Mouse (Mus musculus) 3T3-L1 (cell line): ENCODE measurements around the gene Cyb561d2.
A peak's percentile ranks its signal among the peaks of the same experiment; 100 is the strongest.
"Not testable (repeated sequence)": the region's sequence is repeated elsewhere in the genome, so short reads cannot be mapped to it uniquely, and the experiment has no call there.

ENCODE experiments used
- DNase-seq: peaks from one replicate; pipeline ENCODE4 v3.0.0-alpha.2; 2015; ENCODE audit warnings: low read depth, low spot score

Gene Cyb561d2

DNA sequence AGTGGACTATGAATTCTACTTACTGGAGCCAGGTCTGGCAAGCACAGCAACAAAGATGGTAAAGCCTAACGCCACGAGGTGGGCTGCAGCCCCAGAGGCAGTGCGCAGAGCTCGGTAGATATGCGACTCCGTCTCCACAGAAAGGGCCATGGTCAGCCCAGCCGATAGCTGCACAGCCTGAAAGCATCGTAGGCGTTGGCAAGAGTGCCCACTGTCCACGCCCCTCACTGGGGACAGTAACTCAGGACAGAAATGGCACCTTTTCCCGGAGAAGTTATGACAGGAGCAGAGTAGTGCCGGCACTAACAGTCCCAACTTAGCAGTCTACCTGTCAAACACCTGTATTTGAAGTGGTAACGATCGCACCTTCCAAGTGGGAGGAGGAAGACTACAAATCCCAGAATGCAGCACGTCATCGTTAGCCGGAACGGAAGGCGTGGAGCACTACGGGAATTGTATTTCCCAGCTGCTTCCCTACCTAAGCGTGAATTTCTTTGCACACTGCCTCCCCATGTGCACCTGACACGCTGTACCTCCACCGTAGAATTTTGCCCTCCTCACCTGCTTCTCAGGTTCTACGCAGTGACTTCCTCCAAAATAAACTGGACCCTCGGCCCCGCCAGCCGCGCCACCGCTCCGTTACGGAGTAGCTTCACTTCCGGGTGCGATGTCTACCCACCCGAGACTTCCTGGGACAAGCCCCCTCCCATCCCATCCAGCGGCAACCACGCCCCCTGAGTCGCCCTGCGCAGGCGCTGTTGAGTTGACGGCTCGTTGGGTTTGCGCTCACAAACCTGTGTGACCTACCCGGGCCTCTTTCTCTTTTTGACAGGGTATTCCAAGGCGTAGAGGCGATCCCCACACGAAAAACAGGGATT is at the start of gene Cyb561d2, which contains the start of gene Nprl2:
Gene Cyb561d2 (minus strand): TSS at position 720 of the 878 bp plus-strand sequence.
Gene Nprl2 (plus strand): TSS at position 753 of the 878 bp plus-strand sequence.
- DNase-seq = peak; percentile 94

- no peak for DNase-seq
Measured at GRCm38 (mm10) chr9:107590773-107591060, 48.7 kb upstream of the Cyb561d2 start.

- DNase-seq = no peak
Measured at GRCm38 (mm10) chr9:107590058-107590772, 48.2 kb upstream of the Cyb561d2 start.

GRCm38 (mm10) chr9:107587833-107588639 is 46.0 kb upstream of the Cyb561d2 start:
- peak; percentile 73 for DNase-seq

GRCm38 (mm10) chr9:107586974-107587832 is 45.2 kb upstream of the Cyb561d2 start, which contains the start of gene Ifrd2:
Gene Ifrd2, plus strand, starts transcription at chr9:107587642.
- DNase-seq = peak; percentile 98

GRCm38 (mm10) chr9:107586504-107586903 is 44.5 kb upstream of the Cyb561d2 start:
- DNase-seq = no peak

GRCm38 (mm10) chr9:107583174-107583573 is 41.2 kb upstream of the Cyb561d2 start:
- DNase-seq = no peak

DNA sequence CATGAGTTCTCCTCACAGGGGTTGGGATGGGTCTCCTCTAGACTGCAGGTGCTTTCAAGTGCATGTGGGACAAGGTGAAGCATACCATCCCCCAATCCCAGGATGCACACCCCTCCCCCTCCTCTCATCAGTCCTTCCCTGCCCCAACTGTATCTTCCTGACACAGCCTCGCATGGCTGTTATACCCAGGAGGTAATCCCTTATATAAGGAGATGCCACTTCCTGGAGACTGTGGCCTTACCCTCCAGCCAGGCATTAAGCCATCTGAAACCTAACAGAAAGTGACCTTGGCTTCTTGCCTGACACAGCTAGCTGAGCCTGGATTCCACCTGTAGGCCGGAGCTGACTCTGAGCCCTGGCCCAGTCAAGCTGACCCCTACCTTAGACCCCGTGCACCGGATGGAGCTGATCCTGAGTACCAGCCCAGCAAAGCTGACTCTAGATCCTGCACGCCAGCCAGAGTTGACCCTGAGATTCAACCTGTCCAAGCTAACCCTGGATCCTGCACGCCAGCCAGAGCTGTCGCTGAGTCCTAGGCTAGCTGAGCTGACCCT is 40.6 kb upstream of the Cyb561d2 start:
- DNase-seq = no peak

- no peak for DNase-seq
Measured at GRCm38 (mm10) chr9:107581584-107581983, 39.6 kb upstream of the Cyb561d2 start.

DNA sequence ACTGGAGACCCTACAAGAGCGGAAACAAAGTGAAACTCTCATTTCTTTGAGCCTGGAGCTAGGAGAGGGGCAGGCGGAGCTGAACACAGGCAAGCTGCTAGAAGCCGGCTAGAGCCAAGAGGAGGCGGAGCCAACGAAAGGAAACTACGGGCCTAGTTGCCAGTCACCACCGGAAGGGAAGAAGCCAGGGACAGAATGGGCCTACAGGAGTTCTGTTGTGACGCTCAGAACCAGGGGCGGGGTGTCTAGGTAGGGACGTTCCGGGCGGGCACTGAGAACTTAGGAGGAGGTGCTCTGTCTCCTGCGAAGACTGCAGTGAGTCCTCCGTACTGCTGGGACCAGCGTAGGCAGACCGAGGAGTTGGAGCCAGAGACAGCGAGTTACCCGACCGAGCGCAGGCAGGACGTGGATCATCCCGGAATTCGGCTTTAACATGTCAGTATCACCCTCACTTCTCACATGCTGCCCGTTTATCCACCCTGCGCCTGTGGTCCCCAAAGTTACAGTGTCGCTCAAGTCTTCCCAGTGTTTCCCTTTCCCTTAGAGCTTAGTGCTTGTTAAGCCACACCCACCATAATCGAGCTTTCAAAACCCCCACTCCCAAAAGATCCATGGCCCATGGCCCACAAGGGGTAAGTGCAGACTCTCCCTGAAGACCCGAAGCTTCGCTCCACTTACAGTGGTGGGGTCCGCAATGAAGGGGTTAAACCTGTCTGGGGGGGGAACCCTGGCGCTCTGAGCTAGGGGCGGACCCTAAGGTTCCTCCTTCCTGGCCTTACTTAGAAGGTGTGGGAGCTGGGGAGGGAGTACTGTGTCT is 38.7 kb upstream of the Cyb561d2 start, which contains the start of gene Hyal3:
Gene Hyal3 (plus strand): TSS at position 318 of the 817 bp plus-strand sequence.
- DNase-seq = peak; percentile 97

DNA sequence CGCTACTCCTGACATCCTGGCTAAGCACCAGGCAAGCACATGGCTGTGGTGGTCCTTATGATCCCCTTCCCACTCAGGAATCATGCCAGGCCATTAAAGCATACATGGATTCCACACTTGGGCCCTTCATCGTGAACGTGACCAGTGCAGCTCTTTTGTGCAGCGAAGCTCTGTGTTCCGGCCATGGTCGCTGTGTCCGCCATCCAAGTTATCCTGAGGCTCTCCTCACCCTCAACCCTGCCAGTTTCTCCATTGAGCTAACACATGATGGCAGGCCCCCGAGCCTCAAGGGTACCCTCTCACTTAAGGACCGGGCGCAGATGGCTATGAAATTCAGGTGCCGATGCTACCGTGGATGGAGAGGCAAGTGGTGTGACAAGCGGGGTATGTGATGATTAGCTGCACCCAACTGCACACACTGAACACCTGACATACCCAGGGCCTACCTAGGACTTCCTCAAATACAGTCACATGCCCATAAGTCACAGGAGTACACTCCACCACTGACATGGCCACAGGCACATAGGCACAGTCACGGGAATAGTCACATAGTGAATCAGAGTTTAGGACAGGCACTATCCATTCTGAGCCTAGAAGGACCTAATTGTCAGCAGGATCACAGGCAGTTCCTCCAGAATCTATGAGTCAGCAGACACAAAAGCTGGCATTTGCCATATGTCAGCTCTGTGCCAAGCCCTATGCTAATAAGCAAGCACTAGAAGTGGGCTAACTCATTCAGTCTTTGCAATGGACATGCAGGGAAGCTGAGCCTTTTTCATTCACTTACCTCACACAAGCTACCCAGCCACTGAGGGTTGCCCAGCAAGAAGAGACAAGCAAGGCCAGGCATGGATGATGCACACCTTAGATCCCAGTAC is 37.3 kb upstream of the Cyb561d2 start:
- DNase-seq = peak; percentile 82

DNA sequence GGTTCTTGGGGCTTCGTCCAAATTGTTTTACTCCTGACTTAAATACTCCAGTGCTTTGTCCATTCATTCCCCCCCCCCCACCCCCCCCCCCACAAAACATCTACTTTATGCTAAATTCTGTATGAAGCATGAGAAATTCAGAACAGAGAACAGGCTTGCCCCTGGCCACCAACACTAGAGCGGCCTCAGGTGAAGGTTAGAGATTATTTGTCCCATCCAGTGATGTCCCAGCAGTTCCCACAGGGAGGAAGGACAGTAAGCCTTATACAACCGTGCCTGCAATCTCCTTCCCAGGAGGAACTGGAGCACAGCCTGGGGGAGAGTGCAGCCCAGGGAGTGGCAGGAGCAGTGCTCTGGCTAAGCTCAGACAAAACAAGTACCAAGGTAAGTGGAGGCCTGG is 36.6 kb upstream of the Cyb561d2 start, which contains the start of gene Naa80:
Gene Naa80 (plus strand): TSS at position 301 of the 400 bp plus-strand sequence.
- no peak for DNase-seq

- DNase-seq = no peak
Measured at GRCm38 (mm10) chr9:107577871-107578270, 35.9 kb upstream of the Cyb561d2 start.

DNA sequence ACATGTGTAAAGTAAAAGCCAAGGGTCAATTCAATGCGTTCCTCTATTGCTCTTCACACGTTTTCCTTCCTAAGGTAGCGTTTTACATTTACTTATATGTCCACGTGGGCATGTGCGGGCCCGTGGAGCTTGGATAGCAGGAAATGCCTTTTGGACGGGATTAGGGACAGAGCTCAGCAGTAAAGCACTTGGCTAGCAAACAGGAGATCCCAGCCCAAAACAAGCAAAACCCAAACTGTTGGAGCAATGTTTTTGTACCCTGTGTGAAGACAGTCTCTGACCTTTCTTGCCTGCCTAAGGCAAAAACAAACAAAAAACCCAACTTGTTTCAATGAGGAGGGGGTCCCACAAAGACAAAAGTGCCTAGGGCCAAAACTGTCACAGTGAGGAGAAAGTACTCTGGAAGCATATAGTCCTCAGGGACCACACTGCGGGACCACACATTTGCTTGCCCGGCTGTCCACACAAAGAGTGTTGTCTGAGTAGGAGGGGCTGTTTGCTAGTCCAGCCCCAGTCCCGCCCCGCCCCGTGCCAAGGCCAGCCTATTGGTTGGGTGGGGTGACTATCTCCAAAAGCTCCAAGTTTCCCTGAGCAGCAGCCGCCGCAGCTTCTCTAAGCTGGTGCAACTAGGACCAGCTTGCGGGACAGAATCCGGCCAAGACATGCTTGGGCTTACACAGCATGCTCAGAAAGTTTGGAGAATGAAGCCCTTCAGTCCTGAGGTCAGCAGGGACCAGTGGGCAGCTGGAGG is 34.5 kb upstream of the Cyb561d2 start, which contains the start of gene Hyal1:
Gene Hyal1 (plus strand): TSS at position 571 of the 751 bp plus-strand sequence.
- DNase-seq = peak; percentile 54

DNA sequence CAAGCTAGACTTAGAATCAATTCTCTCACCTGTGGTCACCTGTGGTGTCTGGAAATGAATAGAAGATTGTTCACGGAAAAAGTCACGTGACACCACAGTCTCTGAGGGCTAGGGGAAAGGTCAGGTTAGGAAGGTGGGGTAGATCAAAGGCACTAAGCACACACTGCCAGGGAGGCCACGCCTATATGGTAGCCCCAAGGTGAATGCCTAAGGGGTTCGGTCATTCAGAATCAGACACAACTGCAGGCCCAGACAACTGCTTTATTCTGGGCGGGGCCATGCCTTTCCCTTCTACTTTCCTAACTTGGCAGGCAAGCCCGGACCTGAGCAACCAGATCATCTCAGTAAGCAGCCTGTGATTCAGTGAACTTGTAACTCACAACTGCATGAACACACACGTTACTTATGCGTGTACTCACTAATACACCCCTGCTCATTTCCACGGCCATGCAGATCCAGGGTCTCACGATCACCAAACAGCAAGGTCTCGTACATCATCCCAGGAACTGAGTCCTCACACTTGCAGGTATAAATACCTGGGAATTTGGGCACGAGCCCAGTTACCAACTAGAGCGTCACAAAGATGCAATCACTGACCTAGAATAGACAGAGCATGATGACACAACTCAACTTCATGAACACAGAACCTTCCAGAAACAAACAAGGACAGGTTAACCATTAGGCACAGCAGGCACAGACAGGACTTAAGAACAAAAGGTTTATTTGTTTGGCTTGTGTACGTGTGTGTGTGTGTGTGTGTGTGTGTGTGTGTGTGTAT is 33.8 kb upstream of the Cyb561d2 start:
- peak; percentile 56 for DNase-seq

DNA sequence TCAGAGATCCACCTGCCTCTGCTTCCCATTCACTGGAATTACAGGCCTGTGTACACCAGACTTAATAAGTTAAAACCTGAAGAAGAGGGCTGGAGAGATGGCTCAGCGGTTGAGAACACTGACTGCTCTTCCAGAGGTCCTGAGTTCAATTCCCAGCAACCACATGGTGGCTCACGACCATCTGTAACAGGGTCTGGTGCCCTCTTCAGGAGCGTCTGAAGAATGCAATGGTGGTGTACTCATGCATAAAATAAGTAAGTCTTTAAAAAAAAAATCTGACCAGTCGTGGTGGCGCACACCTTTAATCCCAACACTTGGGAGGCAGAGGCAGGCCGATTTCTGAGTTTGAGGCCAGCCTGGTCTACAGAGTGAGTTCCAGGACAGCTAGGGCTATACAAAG is 31.8 kb upstream of the Cyb561d2 start:
- not testable (repeated sequence) for DNase-seq

- no peak for DNase-seq
Measured at GRCm38 (mm10) chr9:107572327-107572662, 30.3 kb upstream of the Cyb561d2 start.
